Mouse (Mus musculus) G1E (cell line): Measurements from ENCODE around the gene Pnmal2. TPM values are rescaled to one million over a fixed set of nuclear protein-coding genes. Genes with fewer than 3 reads are reported as not detected.
A peak's percentile ranks its signal among the peaks of the same experiment; 100 is the strongest.

Experiments
- ATAC-seq: 2 replicates; pipeline ENCODE4 v1.8.0; 2016; ENCODE audit warnings: mild to moderate bottlenecking; ENCODE audit not compliant: insufficient number of reproducible peaks, poor library complexity, low FRiP score, severe bottlenecking; ENCODE audit errors: extremely low read depth
- DNase-seq: peaks from one replicate; pipeline ENCODE4 v3.0.0; 2012; ENCODE audit warnings: low spot score
- H3K27me3 ChIP-seq: 2 replicates; pipeline ENCODE4 v1.6.1; 2012; ENCODE audit warnings: mild to moderate bottlenecking, low read length, inconsistent platforms; ENCODE audit not compliant: insufficient read depth
- H3K36me3 ChIP-seq: replicated peaks from 2 replicates; pipeline ENCODE3; 2012; ENCODE audit warnings: mild to moderate bottlenecking, inconsistent platforms
- H3K4me1 ChIP-seq: 2 replicates; pipeline ENCODE4 v1.6.1; 2012; ENCODE audit warnings: low read depth, low read length, inconsistent platforms, mixed read lengths; ENCODE audit not compliant: insufficient read depth
- H3K4me3 ChIP-seq: 2 replicates; pipeline ENCODE4 v1.5.1; 2012; ENCODE audit warnings: low read depth, mild to moderate bottlenecking, inconsistent platforms, low read length, moderate library complexity, mixed read lengths
- H3K9me3 ChIP-seq: replicated peaks from 2 replicates; pipeline ENCODE4 v1.6.1; 2012; ENCODE audit warnings: inconsistent platforms
- CTCF ChIP-seq: IDR thresholded peaks from 2 replicates; pipeline ENCODE4 v1.5.1; 2012; ENCODE audit warnings: low read depth, low read length, inconsistent platforms, mixed read lengths
- GATA1 ChIP-seq: IDR thresholded peaks from 2 replicates; pipeline ENCODE4 v1.6.1; 2012; ENCODE audit warnings: borderline replicate concordance, low read length, inconsistent platforms, mixed read lengths
- GATA2 ChIP-seq: IDR thresholded peaks from 2 replicates; pipeline ENCODE4 v1.6.1; 2012; ENCODE audit warnings: low read depth, low read length, inconsistent platforms, borderline replicate concordance
- POLR2AphosphoS5 ChIP-seq: IDR thresholded peaks from 2 replicates; pipeline ENCODE4 v1.6.1; 2012; ENCODE audit warnings: low read depth, low read length, inconsistent platforms; ENCODE audit not compliant: insufficient replicate concordance
- TAL1 ChIP-seq: conservative IDR thresholded peaks from 2 replicates; pipeline ENCODE4 v1.6.1; 2012; ENCODE audit warnings: low read depth, low read length, inconsistent platforms, mixed read lengths
- polyA plus RNA-seq: library from polyadenylated mRNA; stranded (reverse); fragments of >175 nt; gene quantifications from 2 replicates; pipeline ENCODE4 v1.2.3, GENCODE M21; 2012
- total RNA-seq, 2 experiments: library from RNA; stranded (forward) in 1 of 2; stranded (reverse) in 1 of 2; fragments of 200-1000 nt in 1 of 2; fragments of >200 nt in 1 of 2; fragmentation: Nextera tagmentation in 1 of 2; gene quantifications; 2 replicates each; pipeline ENCODE4 v1.2.3; 2014 to 2017

Gene Pnmal2
- not detected in 2 replicates for total RNA-seq (2014; fragmentation: Nextera tagmentation)
- total RNA-seq (2017): 0.06 and 0.22 TPM in 2 replicates
- polyA plus RNA-seq: not detected in 2 replicates

GRCm38 (mm10) chr7:16944061-16944807 lies at the start of gene Pnmal2:
Pnmal2 (plus strand) TSS chr7:16944682.
- H3K27me3 ChIP-seq: peaks cover 34% of the 10 kb centered on the region
- no peak for DNase-seq
- no peaks in the 10 kb centered on the region for H3K4me1 ChIP-seq
- ATAC-seq: no peak
- H3K9me3 ChIP-seq: peaks cover 9% of the 10 kb centered on the region
- TF ChIP-seq CTCF: no peak
- TF ChIP-seq POLR2AphosphoS5: no peak
- TF ChIP-seq GATA2: no peak
- no peaks in the 10 kb centered on the region for H3K36me3 ChIP-seq
- no peak within 1 kb of the TSS for H3K4me3 ChIP-seq

- peaks cover 52% of the 10 kb centered on the region for H3K27me3 ChIP-seq
- DNase-seq: no peak
These were observed 49.5 kb upstream of the Pnmal2 start for GRCm38 (mm10) chr7:16895000-16895399.

GRCm38 (mm10) chr7:16895511-16895910 lies 49.0 kb upstream of the Pnmal2 start:
- no peak overlapping the region for H3K4me3 ChIP-seq
- TF ChIP-seq CTCF (no peak), TAL1 (no peak)
- peaks cover 54% of the 10 kb centered on the region for H3K27me3 ChIP-seq
- no peak for DNase-seq
- no peaks in the 10 kb centered on the region for H3K9me3 ChIP-seq
- H3K36me3 ChIP-seq: no peaks in the 10 kb centered on the region
- ATAC-seq: no peak
- peaks cover 26% of the 10 kb centered on the region for H3K4me1 ChIP-seq

More at GRCm38 (mm10) chr7:16895000-16895399, 49.5 kb upstream of the Pnmal2 start:
- Histone ChIP-seq H3K4me1 (peaks cover 26% of the 10 kb centered on the region), H3K4me3 (peak overlapping the region; percentile 42; the same call in 1 of the 2 replicates), H3K36me3 (no peaks in the 10 kb centered on the region), H3K9me3 (no peaks in the 10 kb centered on the region)
- peak; percentile 70 for TF ChIP-seq CTCF
- no peak for TF ChIP-seq POLR2AphosphoS5
- no peak; the same call in 1 of the 2 replicates for ATAC-seq

- ATAC-seq: no peak
These were observed 44.0 kb upstream of the Pnmal2 start for GRCm38 (mm10) chr7:16900526-16900925.

GRCm38 (mm10) chr7:16903439-16903955 lies 41.0 kb upstream of the Pnmal2 start:
- no peak for TF ChIP-seq CTCF
- TF ChIP-seq GATA2: no peak
- no peak for TF ChIP-seq GATA1
- no peak for TF ChIP-seq TAL1
- no peak for TF ChIP-seq POLR2AphosphoS5
- ATAC-seq (peak; percentile 46; the same call in 1 of the 2 replicates), DNase-seq (no peak)
- Histone ChIP-seq H3K27me3 (peaks cover 41% of the 10 kb centered on the region), H3K9me3 (no peaks in the 10 kb centered on the region), H3K36me3 (no peaks in the 10 kb centered on the region), H3K4me1 (peaks cover 50% of the 10 kb centered on the region), H3K4me3 (no peak overlapping the region)

More at GRCm38 (mm10) chr7:16900526-16900925, 44.0 kb upstream of the Pnmal2 start:
- Histone ChIP-seq H3K4me1 (peaks cover 35% of the 10 kb centered on the region), H3K9me3 (no peaks in the 10 kb centered on the region), H3K27me3 (peaks cover 23% of the 10 kb centered on the region), H3K4me3 (no peak overlapping the region), H3K36me3 (no peaks in the 10 kb centered on the region)
- TF ChIP-seq TAL1 (no peak), GATA1 (no peak), POLR2AphosphoS5 (no peak), GATA2 (no peak), CTCF (no peak)
- no peak for DNase-seq

- ATAC-seq (no peak), DNase-seq (no peak)
- Histone ChIP-seq H3K9me3 (no peaks in the 10 kb centered on the region), H3K36me3 (no peaks in the 10 kb centered on the region), H3K4me3 (no peak overlapping the region), H3K27me3 (peaks cover 46% of the 10 kb centered on the region), H3K4me1 (peaks cover 50% of the 10 kb centered on the region)
- TF ChIP-seq POLR2AphosphoS5 (no peak), CTCF (no peak), GATA2 (no peak), TAL1 (no peak), GATA1 (no peak)
These were observed 40.3 kb upstream of the Pnmal2 start for GRCm38 (mm10) chr7:16904120-16904675.
